Mouse (Mus musculus) splenic B cell, adult 2 months (primary cell): ENCODE results near the gene Rbm43.
"Not testable (repeated sequence)": the region's sequence is repeated elsewhere in the genome, so short reads cannot be mapped to it uniquely, and the experiment has no call there.

ENCODE experiments used
- DNase-seq: peaks from one replicate; pipeline ENCODE4 v3.0.0-alpha.2; 2011; ENCODE audit warnings: low read depth, low spot score
- H3K27me3 ChIP-seq: 2 replicates; pipeline ENCODE4 v1.6.1; 2012; ENCODE audit warnings: mild to moderate bottlenecking, low read length, moderate library complexity, mixed read lengths; ENCODE audit not compliant: control insufficient read depth, poor library complexity, insufficient read depth, severe bottlenecking
- H3K36me3 ChIP-seq: 2 replicates; pipeline ENCODE4 v1.6.1; 2012; ENCODE audit warnings: mild to moderate bottlenecking, low read length, moderate library complexity, mixed read lengths; ENCODE audit not compliant: control insufficient read depth, poor library complexity, insufficient read depth, severe bottlenecking

The Rbm43 gene

DNA sequence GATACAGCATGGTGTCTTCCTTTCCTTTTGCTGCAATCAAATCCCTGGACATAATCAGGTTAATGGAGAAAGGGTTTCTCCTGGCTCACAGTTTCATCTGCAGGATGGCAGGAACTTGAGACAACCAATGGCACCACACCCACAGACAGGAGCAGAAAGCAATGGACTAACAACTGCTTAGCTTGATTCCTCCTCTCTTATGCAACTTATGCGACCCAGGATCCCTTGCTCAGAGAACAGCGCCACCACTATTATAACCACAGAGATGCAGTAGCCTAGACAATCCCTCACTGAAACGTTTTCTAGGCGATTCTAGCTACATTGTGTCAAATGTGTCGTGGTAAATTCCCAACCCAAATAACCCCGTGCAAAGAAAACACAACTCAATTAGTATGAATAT, 2.0 kb upstream of the Rbm43 start:
- Histone ChIP-seq H3K27me3 (no peaks in the 10 kb centered on the region), H3K36me3 (no peaks in the 10 kb centered on the region)
- no peak for DNase-seq

- DNase-seq = no peak
- Histone ChIP-seq H3K27me3 (no peaks in the 10 kb centered on the region), H3K36me3 (no peaks in the 10 kb centered on the region)
Observed at GRCm38 (mm10) chr2:51936585-51936984, 1.6 kb upstream of the Rbm43 start.

GRCm38 (mm10) chr2:51935921-51936320, 958 bp upstream of the Rbm43 start:
- no peaks in the 10 kb centered on the region for H3K27me3 ChIP-seq
- peak; percentile 42 for DNase-seq

GRCm38 (mm10) chr2:51933341-51934134, 1.4 kb downstream of the Rbm43 start:
- DNase-seq = peak; percentile 18
- Histone ChIP-seq H3K36me3 (peaks cover 4% of the 10 kb centered on the region), H3K27me3 (no peaks in the 10 kb centered on the region)

More at GRCm38 (mm10) chr2:51935921-51936320, 958 bp upstream of the Rbm43 start:
- H3K36me3 ChIP-seq = no peaks in the 10 kb centered on the region

DNA sequence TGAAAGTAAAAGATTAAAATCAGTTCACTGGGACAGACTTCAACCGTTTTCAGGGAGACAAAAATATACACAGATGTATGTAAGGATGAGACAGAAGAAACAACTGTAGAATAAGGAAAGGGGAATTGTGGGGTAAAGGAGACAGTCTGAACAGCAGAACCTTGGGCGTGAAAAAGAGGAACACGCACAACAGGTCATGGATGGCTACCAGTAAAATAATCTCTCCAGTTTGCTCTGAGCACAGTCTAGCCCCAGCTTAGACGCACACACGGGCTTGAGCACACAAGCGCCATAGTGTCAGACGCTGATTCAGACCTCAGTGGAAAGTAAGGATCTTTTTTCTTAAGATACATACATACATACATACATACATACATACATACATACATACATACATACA, 3.7 kb downstream of the Rbm43 start:
- peak; percentile 54 for DNase-seq
- no peaks in the 10 kb centered on the region for H3K27me3 ChIP-seq

DNA sequence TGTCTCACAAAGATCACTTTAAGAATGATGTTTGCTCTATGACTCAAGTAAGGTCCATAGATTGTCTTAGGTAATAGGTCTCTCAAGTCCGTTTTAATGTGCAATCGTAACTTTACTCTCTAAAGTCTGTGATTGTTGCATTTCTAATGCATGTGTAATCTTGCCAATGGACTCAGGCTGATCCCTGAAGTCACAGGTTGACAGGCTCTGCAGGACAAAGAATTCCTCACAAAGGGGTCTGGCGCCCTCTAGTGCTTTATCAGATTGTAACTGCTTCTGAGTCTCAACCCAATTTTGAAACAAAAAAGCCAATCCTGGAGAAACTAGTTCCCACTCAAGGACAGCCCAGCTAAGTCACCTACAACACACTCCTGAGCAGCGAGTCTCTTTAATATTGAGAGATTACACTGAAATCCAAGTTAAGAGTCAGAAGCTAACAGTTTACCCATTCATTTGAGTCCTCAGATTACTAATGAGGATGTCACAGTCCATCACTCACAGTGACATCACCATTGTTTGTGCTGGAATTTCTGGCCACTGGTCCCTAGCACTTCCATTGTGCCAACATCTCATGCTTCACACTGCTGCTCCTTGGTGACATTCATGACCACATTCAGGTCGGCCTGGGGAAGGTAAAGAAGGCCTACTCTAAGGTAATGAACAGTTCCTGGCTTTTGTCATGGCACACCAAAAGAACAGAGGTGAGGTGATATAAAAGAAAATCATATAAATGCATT, 19.9 kb downstream of the Rbm43 start:
- Histone ChIP-seq H3K36me3 (no peaks in the 10 kb centered on the region), H3K27me3 (no peaks in the 10 kb centered on the region)
- DNase-seq = peak; percentile 72

More for the DNA sequence above, 3.7 kb downstream of the Rbm43 start:
- peaks cover 9% of the 10 kb centered on the region for H3K36me3 ChIP-seq

DNA sequence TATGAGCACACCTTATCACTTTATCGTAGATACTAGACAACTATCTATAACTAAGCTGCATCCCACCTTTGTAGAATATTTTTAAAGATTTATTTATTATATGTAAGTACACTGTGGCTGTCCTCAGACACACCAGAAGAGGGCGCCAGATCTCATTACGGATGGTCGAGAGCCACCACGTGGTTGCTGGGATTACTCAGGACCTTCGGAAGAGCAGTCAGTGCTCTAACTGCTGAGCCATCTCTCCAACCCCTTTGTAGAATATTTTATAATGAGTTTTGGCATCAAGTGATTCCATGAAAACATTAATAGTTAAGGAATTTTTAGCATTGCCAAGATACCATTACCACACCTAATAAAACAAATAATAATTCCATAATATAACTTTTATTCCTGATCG, 20.4 kb downstream of the Rbm43 start:
- DNase-seq = no peak
- H3K36me3 ChIP-seq = no peaks in the 10 kb centered on the region

GRCm38 (mm10) chr2:51912740-51913139, 22.2 kb downstream of the Rbm43 start:
- no peak for DNase-seq
- Histone ChIP-seq H3K27me3 (no peaks in the 10 kb centered on the region), H3K36me3 (no peaks in the 10 kb centered on the region)

More for the DNA sequence above, 20.4 kb downstream of the Rbm43 start:
- H3K27me3 ChIP-seq = no peaks in the 10 kb centered on the region

- Histone ChIP-seq H3K27me3 (no peaks in the 10 kb centered on the region), H3K36me3 (no peaks in the 10 kb centered on the region)
- no peak for DNase-seq
Observed at GRCm38 (mm10) chr2:51911864-51912263, 23.1 kb downstream of the Rbm43 start.

GRCm38 (mm10) chr2:51907538-51908110, 27.3 kb downstream of the Rbm43 start:
- Histone ChIP-seq H3K36me3 (no peaks in the 10 kb centered on the region), H3K27me3 (no peaks in the 10 kb centered on the region)
- DNase-seq = no peak

GRCm38 (mm10) chr2:51905637-51906036, 29.3 kb downstream of the Rbm43 start:
- no peaks in the 10 kb centered on the region for H3K36me3 ChIP-seq
- no peak for DNase-seq
- no peaks in the 10 kb centered on the region for H3K27me3 ChIP-seq

DNA sequence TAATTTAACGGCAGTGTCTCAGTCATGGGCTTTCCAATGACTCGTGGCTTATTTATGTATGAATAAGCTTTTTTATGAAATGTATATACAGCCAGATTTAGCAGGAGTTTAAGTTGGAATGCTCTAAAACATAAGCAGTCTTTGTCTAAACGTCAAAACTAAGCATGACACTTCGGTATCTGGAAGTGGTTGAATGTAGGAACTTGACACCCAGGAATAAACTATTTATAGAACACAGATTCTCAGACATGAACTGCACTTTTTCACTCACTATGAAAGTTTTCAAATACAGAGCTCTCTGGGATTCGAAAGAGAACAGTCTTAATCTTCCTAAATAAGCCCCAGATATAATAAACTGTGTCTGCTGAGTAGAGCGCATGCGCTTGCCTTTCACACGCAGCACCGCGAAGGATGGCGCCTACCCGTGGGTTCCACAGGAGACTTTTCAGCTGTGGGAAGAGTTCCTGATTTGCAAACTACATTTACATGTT, 42.5 kb downstream of the Rbm43 start:
- H3K27me3 ChIP-seq = no peaks in the 10 kb centered on the region
- no peaks in the 10 kb centered on the region for H3K36me3 ChIP-seq
- DNase-seq = no peak

- DNase-seq = no peak
- H3K36me3 ChIP-seq = no peaks in the 10 kb centered on the region
Observed at GRCm38 (mm10) chr2:51890961-51891360, 44.0 kb downstream of the Rbm43 start.

GRCm38 (mm10) chr2:51890139-51890538, 44.8 kb downstream of the Rbm43 start:
- H3K36me3 ChIP-seq, DNase-seq, H3K27me3 ChIP-seq: not testable (repeated sequence)

More at GRCm38 (mm10) chr2:51890961-51891360, 44.0 kb downstream of the Rbm43 start:
- H3K27me3 ChIP-seq = no peaks in the 10 kb centered on the region

GRCm38 (mm10) chr2:51880143-51880542, 54.8 kb downstream of the Rbm43 start:
- Histone ChIP-seq H3K27me3 (no peaks in the 10 kb centered on the region), H3K36me3 (no peaks in the 10 kb centered on the region)
- no peak for DNase-seq
